Mouse (Mus musculus): ENCODE measurements around the gene Nsun4. TPM values are rescaled to one million over a fixed set of nuclear protein-coding genes. Genes with fewer than 3 reads are reported as not detected.
A peak's percentile ranks its signal among the peaks of the same experiment; 100 is the strongest.

Nsun4 gene
- total RNA-seq, 2 experiments from 2014 or later: 9.0 to 10.8 TPM

DNA sequence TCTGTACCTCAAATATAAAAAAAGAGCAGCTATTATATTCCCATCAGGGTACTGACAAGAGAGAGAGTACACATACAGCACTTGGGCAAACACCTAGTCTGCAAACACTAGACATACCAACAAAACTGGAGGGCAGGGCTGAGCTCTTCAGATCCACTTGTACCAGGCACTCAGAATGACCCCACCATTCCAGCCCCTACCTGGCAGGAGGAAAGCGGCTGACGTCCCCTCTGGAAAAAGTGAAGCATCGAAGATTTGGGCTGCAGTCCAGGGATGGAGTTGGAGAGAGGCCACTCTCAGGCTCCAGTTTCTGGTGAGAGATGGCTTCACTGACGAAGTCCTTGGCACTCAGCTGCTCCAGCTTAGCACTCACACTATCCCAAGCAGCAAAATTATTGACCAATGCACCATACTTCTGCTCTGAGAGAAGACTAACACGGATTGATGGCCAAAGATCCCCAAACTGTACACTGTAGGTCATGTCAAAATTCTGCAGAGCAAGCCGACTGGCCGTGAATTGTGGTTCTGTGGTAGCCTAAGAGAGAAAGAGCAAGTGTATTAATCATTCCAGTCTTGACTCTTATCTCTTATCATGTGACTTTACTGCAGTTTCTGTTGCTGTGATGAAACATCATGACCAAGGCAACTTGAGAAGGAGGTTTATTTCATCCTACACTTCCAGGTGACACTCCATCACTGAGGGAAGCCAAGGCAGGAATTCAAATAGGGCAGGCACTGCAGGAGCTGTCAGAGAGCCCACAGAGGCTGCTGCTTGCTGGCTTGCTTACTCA lies 5.4 kb downstream of the Nsun4 start:
- DNase-seq (ENCODE audit: low spot score in 2 of 2): no peak

DNA sequence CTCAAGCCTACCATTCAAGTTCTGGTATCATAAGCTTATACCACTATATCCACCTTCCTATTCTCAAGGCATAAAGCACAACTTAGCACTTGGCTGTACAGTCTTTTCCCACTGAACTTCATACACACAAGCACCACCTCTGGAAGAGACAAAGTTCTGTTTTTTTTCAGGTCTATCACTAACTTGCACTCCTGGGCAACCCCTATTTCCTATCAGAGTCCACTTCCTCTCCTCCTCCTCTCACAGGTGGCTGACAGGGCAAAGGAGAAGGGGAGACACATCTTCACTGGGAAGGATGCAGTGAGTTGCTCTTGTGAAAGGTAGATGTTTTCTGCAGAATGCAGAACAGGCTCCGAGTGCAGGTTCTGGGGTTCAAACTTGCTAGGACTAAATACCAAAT lies 6.0 kb downstream of the Nsun4 start:
- no peak for DNase-seq (ENCODE audit: low spot score in 2 of 2)

DNA sequence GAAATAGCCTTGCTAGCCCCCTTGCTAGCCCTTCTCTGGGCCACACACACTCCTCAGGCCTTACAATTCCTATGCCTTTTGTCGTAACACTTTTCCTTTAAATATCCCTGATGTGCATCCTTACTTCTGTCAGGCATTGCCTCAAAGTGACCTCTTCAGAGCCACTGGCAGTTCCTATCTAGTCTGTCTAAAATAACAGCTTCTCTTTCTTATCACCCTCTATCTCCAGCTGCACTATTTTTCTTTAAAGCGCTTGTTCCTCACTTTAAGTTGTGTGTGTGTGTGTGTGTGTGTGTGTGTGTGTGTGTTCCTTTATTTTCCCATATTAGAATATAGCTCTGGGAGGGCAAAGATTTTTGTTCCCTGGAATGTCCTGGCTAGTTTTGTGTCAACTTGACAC lies 7.1 kb downstream of the Nsun4 start:
- no peak for DNase-seq (ENCODE audit: low spot score in 2 of 2)

DNA sequence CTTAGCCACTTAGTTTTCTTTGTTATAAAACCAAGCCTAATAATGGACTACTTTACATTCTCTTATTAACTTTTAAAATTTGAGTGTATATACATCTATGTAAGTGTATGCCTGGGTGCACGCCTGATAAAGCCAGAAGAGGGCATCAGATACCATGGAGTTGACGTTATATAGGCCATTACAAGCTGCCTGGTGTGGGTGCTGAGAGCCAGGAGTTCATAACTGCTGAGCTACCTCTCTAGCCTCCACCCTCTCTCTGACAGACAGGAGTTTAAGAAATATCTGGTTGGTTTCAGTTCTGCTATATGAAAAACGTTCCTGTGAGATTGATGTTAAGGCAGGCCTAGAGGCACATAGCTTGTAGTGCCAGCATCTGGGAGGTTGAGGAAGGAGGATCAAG lies 11.5 kb downstream of the Nsun4 start:
- DNase-seq (ENCODE audit: low spot score in 2 of 2): no peak

DNA sequence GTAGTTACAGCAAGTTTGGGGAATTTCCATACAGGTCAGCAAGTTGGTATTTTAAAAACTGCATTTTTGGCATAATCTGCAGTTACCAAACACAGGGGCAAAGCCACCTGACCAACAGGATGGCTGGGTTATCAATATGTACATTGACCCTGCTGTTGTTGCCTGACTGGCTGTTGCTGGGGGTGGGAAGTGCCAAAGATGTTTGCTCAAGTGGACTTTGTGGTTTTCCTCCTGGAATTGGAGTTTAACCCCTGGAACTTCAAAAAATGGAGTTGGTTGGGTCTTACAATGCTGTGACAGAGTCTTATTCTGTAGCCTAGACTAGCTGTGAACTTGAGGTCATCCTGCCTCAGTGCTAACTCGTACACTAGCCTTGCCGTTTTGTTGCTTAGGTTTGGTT lies 13.2 kb downstream of the Nsun4 start:
- DNase-seq (ENCODE audit: low spot score in 2 of 2): no peak

DNA sequence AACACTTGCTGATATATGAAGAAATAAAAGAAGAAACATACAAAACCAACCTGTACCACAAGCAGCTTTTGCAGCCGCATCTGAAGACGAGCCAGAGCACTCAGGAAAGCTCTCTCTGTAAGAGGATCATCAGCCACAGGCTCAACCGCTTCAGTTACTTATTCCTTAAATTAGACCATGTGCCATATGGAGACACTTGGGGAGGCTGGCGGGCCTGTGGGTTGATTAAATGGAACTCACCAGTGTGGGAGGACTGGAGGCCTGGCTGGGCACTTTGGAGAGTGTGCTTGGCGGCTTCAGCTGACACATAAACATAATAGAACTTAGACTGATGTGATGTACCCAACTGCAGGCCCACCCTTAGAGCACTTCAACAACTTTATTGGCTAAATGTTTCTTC lies 20.3 kb downstream of the Nsun4 start:
- DNase-seq (ENCODE audit: low spot score in 2 of 2): no peak

DNA sequence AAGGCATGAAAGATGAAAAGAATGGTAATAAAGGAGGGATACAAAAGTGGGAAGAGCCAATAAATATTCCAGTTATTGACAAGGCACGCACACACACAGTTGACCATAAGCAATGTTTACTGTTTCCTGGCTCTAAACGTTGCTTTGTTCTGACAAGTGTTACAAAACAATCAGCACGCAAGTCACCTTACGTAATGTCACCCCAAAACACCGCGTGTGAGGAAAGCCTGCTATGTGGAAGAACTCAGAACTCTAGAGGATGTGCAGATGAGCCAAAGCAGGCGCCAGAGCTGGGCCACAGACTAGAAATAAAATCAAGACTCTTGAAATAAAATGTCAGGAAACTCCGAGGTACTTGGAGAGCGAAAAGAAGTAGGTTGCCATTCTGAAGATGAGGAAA lies 20.8 kb downstream of the Nsun4 start:
- no peak for DNase-seq (ENCODE audit: low spot score in 2 of 2)

DNA sequence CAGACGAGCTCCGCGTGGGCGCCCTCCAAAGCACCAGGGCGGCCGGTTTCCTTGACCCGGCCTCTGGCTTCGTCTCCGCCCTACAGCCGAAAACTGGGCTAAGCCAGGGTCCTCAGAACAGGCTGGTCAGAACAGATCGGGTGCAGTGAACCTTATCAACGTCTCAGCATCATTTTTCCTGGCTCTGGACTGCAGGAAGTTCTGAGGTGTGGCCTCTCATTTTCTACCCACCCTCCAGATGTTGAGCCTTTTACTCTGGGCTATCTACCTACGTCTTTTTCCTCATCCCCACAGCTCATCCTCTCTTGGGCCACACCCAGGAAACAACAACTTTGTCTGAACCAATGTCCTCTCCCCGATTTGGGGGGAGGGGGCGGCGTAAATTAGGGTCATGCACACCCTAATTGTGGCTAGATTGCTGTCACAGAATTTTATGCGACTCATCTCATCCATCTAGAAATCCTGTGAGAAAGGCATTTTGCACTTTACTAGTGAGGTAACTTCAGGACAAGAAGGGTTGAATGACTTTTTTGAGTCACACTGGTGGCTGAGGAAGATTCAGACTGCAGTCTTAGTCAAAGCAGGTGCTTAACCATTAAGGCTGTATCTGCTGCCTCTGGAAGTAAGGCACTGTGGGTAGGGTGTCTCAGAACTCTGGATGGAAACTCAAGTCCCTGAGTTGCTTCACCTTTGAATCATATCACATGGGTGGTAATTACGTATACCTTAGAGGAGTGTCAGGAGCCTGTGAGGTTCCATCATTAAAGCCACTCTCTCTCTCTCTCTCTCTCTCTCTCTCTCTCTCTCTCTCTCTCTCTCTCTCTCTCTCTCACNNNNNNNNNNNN lies 35.6 kb downstream of the Nsun4 start, which contains the start of gene Faah:
Gene Faah (minus strand): TSS at position 25 of the 845 bp plus-strand sequence.
- no peak for DNase-seq (ENCODE audit: low spot score in 2 of 2)

DNA sequence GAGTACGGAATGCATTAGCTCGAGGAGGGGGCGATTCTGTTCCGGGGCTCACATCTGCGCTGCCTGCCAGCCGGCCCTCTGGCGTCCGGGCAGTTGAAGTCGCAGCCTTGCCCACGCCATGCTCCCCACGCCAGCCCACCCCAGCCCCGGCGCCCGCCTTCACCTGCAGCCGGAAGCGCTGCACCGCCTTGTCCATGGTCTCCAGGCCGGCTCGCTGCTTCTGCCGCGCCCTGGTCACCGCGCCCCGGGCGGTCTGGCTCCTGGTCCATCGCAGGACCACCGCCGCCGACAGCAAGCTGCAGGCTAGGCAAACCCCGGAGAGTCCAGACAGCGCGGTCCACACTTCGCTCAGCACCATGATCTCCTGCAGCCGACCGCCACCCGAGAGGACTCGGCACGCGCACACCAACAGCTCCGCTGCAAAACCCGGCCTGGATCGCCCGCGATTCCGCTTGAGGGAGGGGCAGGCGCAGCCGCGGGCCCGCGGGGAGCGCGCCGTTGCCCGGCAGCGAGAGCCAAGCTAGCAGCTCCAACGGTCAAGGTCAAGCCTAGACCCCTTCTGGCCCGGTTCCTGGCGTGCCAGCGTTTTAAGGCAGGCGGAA lies 36.3 kb downstream of the Nsun4 start:
- DNase-seq (ENCODE audit: low spot score in 2 of 2): peak; percentile 72 to 74

DNA sequence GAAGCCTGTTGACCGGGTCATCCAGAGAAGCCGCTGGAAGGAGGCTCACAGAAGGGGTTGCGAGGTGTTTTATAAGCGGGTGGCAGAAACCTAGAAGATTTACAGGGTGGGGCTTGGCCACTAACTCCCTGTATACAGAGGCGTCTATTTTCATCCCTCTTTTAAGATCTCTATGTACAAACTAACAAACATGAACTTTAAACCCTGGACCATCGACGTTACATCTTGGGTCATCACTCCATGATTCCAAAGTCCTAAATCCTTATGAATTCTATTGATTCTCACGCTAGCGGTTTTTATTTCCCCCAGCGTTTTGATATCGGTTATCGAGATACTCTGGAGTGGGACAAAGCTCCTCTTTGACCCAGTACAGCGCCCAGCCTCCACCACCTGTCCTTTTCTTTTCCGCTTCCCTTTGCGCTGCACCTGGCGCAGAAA lies 36.8 kb downstream of the Nsun4 start:
- DNase-seq (ENCODE audit: low spot score in 2 of 2): no peak

DNA sequence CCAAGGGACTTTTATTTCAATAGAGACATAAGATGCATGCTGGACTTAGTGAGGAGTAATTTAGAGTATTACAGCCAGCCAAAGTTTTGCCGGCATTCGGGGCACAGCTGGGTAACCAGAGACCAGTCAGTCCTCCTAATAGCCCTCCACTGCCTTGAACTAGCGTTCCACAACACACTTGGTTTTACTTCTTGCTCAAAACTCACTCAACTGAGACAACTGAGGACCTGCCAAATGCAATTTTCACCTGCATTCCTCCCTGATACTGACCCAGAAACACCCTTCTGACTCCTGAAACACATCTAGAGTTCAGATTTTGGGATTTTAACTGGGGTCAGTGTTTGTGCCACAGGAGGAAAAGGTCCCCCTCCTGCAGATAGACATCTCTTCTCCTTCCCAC lies 37.3 kb downstream of the Nsun4 start:
- no peak for DNase-seq (ENCODE audit: low spot score in 2 of 2)

DNA sequence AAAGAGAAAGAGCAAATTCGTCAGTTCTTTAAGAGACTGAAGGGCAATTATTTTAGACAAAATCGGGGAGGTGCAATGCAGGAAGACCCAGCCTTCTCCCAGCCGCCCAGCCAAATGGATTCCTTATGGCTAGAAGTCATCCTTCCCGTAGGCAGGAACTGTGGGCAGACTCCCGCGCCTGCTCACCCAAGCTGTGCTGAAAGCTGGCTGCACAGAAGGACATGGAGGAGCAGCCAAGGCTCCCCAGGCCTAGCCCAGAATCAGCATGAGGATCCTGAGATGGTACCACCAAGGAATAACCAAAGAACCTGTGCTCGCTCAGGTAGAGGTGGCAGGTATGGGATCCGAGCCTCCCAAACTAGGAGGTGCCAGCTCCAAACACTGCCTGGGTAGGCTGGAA lies 37.7 kb downstream of the Nsun4 start:
- DNase-seq (ENCODE audit: low spot score in 2 of 2): peak in 1 of 2 experiments; percentile 76

DNA sequence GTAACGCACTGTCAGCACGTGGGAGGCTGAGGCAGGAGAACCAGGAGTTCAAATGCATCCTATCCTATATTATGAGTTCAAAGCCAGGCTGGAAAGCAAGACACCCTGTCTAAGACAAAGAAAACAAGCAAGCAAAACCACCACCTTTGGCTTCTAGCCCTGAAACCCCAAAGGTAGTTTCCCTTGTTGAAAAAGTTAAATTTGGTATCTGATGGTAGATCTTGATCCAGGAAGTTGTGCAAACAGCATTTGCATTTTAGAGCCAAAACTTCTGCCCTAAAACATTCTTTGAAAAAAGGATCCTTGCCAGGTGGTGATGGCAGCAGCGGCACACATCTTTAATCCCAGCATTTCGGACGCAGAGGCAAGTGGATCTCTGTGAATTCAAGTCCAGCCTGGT lies 38.2 kb downstream of the Nsun4 start:
- no peak for DNase-seq (ENCODE audit: low spot score in 2 of 2)

DNA sequence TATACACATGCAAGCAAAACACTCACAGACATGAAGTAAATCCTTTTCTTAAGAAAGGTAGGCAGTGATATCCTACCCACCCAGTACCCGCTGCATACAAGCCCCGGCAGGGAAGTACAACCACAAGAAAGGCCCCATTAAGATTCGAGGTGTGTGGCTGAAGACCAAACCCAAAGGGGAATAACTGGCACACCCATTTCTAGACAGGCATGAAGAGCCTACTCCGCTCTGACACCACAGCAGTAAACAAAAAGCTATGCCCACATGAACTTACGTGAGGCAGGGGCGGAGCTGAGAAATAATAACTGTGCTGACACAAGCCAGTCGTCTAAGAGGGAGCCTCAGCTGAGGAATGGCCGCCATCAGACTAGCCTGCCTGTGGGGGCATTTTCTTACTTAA lies 43.5 kb downstream of the Nsun4 start:
- no peak for DNase-seq (ENCODE audit: low spot score in 2 of 2)

DNA sequence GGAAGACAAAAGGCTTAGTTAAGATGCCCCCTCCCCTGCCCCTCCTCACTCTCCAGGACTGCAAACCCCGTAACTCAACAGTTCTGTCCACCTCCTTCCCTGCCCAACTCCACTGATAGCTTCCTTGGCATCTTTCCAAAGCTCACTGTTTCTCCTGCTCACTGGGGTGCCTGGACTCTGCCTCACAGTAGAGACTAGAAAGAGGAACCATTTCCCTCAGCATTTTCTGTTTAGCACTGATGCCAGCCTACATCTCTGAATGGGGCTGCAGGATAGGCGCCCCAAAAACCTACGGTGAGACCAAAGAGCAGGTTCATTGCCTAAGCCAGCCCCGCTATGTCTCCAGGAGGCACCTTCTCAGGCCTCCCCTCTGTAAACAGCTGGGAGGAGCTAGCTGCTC lies 52.5 kb downstream of the Nsun4 start:
- DNase-seq (ENCODE audit: low spot score in 2 of 2): no peak

DNA sequence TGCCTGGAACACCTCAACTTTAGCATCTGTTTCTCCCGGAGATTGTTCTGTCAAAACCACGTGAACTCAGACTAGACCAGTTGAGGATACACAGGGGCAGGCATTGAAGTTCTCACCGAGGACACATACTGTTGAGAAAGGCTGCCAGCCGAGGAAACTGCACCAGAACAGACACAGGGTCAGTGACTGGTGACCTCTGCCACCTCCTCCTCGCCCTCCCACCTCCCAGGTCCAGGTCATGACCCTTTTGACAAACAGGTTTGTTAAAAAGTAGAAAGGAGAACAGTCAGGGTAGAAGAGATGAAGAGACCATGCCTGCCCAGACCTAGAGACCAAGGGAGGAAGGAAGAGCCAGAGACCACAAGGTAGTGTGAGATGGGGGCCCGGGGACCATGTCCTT lies 53.0 kb downstream of the Nsun4 start:
- no peak for DNase-seq (ENCODE audit: low spot score in 2 of 2)

DNA sequence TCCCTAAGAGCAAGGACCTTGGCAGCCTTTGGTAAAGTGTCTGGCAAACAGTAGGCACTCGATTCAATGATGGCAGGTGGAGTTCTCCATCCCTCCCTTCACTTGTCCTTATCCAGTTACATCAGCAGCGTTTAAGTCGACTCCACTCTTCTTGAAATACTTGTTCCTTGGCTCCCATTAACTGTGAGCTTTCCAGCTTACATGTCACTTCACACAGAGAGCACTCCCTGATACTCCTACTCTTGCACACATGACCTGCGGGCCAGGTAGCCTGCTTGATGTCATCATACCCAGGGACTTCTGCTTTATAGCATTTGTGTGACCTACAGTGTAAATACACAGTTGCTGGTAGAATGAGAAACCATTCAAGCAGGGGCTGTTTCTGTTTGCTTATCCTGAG lies 56.9 kb downstream of the Nsun4 start:
- no peak for DNase-seq (ENCODE audit: low spot score in 2 of 2)

DNA sequence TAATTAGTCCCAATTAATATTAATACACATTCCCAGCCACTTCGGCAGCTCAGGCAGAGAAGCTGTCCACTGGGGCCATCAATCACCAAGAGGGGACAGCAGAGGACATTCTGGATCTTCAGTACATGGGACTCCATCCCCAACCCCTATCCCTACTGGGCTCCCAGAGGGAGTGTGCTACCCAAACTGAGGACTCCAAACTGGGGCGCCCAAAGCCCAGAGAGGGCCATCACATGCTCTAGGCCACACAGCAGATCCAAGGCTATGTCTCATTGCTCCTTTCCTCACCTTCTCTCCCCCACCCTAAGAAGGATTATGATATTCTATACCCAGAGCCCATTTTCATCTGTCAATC lies 58.3 kb downstream of the Nsun4 start:
- no peak for DNase-seq (ENCODE audit: low spot score in 2 of 2)

DNA sequence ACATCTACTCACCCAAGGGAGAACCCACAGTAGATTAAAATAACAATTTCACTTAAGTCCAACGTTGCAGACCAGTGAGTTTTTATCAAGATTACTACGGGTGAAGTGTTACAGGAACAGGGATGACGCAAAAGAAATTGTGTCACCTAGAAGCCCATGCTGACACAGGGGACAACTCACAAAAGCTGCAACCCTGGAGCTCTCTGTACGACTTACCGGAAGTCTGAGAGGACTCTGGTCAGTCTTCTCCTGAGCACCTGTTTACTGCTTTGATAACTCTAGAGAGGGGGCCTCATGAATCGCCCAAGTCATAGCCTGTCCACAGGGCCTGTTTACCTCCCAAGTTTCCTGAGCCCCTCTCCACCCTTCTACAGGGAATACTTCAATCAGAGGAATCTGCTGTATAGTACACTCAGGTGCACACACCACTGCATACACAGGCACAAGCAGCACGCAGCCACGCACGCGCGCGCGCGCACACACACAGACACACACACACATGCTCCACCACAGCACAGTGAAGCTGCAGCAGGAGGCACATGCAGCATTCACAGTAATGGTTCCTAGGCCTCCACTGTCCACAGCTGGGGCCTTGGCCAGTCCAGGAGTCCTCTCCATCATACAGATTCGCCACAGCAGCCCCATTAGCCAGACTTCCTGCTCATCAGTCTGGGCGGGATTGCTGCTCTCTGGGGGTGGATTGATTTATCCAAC lies 58.9 kb downstream of the Nsun4 start:
- no peak for DNase-seq (ENCODE audit: low spot score in 2 of 2)

DNA sequence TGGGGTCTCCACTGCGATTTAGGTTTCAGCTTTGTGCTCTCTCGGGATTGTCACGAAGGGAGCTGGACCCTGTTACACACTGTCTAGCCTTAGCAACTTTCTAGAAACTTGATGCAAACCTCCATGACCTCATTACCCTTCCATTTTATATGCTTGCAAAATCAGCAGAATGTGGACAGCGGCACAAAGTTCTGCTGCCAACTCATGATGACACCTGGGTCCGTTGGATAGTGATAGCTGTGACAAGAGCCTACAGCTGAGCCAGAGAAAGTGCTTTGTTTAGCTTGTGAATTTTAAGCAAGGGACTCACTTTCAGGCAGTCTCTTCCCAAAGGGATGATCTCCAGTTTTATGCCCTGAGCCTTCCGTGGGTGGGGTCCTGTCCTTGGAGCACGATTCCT lies 64.3 kb downstream of the Nsun4 start:
- DNase-seq (ENCODE audit: low spot score in 2 of 2): no peak

DNA sequence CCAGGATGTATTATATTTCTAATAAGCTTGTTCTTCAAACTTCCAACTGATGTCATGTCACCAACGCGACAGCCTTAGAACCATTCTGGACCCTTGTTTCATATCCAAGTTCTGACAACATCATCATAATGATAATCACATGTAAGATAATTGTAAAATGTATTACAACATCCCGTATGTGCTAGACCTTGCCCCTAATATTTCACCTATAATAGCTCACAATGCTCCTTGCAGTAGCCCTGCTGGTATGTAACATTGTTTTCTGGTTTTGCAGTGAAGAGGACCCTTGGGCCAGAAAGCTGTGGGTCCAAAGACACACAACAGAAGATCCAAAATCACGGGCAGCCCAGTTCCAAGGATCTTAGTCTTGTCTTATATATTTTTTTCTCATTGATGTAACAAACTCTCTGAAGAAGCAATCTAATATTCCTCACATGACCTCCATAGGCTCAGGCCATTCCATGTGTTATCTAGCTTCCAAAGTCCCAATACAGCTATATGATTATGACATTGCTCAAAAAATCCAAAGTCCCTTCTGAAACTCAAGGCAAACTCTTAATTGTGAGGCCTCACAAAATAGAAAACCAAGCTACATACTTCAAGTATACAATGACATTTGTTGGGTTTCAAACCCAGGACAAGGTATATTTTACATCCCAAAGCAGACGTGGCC lies 65.7 kb downstream of the Nsun4 start:
- DNase-seq (ENCODE audit: low spot score in 2 of 2): no peak

All from layer of hippocampus, postnatal 14 days (tissue).